Mouse (Mus musculus): Measurements from ENCODE around the gene Lmtk3. TPM values are rescaled to one million over a fixed set of nuclear protein-coding genes. Genes with fewer than 3 reads are reported as not detected.
A peak's percentile ranks its signal among the peaks of the same experiment; 100 is the strongest.

The Lmtk3 gene
- polyA plus RNA-seq, 1 experiment from 2014 or later = 10.6 TPM

DNA sequence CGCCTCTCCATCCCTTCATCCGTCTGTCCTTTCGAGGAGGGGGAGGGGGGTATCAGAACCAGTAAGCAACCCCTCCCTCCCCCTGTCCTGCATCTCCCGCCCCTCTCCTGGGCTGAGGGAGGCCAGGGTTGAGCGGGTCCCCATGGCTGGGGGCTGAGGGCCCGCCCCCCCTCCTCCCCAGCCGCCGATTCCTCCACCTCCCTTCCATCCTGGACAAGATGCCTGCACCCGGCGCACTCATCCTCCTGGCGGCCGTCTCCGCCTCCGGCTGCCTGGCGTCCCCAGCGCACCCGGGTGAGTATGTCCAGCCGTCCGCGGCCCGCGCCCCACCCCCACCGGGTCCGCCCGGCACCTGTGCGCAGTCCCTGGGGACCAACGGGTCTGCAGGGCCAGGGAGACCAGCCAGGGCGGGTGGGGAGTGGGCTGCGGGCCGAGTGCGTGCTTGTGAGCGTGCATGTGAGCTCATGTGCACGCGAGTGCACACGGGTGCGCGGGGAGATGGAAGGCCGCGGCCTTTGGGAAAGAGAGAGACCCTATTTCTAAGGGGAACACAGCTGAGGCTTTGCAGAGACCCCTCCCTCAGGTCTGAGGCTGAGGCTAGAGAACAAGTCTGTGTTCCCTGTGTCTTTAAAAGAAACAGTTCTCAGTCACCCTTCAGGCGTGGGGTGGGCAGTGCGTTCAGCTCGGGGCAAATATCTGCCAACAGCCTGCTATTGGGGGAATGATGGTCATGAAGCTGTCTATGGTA, 2.0 kb downstream of the Lmtk3 start:
- under 1% methylated on average over 37 of the region's 42 CpGs for WGBS
- Histone ChIP-seq H3K4me3 (peak overlapping the region; percentile 87), H3K36me3 (peaks cover 34% of the 10 kb centered on the region), H3K9ac (replicated peaks) (peak overlapping the region; percentile 95), H3K4me2 (replicated peaks) (peak overlapping the region; percentile 73), H3K27ac (replicated peaks) (peak overlapping the region; percentile 93), H3K4me1 (peaks cover 28% of the 10 kb centered on the region), H3K27me3 (peaks cover 15% of the 10 kb centered on the region; the same call in 1 of the 2 replicates), H3K9me3 (no peaks in the 10 kb centered on the region)
- peak; percentile 47 for ATAC-seq (ENCODE audit: low FRiP score, low read depth)

DNA sequence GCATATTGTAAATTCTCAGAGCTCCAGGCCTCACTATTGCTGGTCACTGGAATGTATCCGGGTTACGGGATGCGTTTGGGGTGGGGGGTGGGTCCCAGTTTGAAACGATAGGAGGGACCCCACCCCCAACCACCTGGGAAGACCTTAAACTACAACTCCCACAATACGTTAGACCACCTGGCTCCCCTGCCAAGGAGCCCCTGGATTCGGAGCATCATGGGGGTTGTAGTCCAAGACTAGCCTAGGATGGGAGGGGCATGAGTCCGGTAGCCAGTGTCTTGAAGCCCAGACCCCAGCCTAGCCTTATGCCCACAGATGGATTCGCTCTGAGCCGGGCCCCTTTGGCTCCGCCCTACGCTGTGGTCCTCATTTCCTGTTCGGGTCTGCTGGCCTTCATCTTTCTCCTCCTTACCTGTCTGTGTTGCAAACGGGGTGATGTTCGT, 2.6 kb downstream of the Lmtk3 start:
- H3K36me3 ChIP-seq = peaks cover 40% of the 10 kb centered on the region
- ATAC-seq (ENCODE audit: low FRiP score, low read depth) = peak; percentile 64
- peak overlapping the region; percentile 87 for H3K4me3 ChIP-seq
- H3K4me1 ChIP-seq = peaks cover 28% of the 10 kb centered on the region
- H3K27me3 ChIP-seq = peaks cover 9% of the 10 kb centered on the region; the same call in 1 of the 2 replicates
- peak overlapping the region; percentile 95 for H3K9ac ChIP-seq (replicated peaks)
- H3K9me3 ChIP-seq = no peaks in the 10 kb centered on the region
- H3K4me2 ChIP-seq (replicated peaks) = peak overlapping the region; percentile 73
- H3K27ac ChIP-seq (replicated peaks) = peak overlapping the region; percentile 93
- under 1% methylated on average over 14 of the region's 14 CpGs for WGBS

DNA sequence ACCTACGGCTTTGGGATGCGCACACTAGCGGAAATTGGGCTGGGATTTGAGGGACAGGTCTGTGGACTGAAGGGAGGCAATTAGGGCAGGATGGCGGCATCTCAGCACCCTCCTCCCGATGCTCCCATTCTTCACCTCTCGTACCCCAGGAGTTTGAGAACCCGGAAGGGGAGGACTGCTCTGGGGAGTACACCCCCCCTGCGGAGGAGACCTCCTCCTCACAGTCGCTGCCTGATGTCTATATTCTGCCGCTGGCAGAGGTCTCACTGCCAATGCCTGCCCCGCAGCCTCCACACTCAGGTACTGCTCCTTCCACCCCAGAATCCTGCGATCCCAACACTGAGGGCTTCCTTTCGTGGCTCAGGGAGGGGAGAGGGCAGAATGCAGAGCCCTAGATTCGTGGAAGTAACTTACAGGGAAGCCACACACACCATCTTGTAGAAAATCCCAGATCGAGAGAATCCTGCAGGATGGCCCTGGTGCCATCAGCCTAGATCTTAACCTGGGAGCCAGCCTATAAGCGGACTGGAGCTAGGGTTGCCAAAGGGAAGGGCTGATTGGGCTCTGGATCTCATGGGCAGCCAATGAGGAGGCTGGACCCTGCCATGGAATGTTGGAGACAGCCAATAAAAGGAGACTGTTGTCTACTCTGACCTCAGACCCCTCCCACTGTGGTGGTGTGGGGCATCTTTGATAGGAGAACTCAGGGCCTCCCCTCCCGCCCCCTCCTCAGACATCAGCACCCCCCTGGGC, 3.3 kb downstream of the Lmtk3 start:
- H3K36me3 ChIP-seq = peaks cover 47% of the 10 kb centered on the region
- 7% methylated on average over 17 of the region's 17 CpGs for WGBS
- peak overlapping the region; percentile 95 for H3K9ac ChIP-seq (replicated peaks)

DNA sequence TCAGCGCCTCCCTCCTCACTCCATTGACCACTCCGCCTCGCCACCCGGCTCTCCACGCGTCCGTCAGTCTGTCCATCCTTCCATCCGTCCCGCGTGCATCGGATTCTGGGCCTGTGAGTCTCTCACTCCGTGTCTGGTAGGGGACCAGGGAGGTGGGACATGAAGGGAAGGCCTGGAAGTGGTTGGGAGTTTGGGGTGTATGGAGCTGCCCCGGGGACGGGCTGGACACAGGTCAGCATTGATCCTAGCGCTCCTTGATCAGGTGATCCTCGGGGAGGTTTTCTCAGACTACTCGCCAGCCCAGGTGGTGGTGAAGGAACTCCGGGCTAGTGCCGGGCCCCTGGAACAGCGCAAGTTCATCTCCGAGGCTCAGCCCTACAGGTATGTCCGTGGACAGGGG, 4.1 kb downstream of the Lmtk3 start:
- Histone ChIP-seq H3K9ac (replicated peaks) (no peak overlapping the region), H3K27me3 (peaks cover 6% of the 10 kb centered on the region; the same call in 1 of the 2 replicates), H3K36me3 (peaks cover 55% of the 10 kb centered on the region), H3K9me3 (no peaks in the 10 kb centered on the region), H3K4me3 (peak overlapping the region; percentile 87), H3K4me2 (replicated peaks) (peak overlapping the region; percentile 73), H3K4me1 (peaks cover 28% of the 10 kb centered on the region), H3K27ac (replicated peaks) (no peak overlapping the region)
- 86% methylated on average over 22 of the region's 22 CpGs for WGBS
- no peak for ATAC-seq (ENCODE audit: low FRiP score, low read depth)

More for the DNA sequence above, 3.3 kb downstream of the Lmtk3 start:
- peaks cover 8% of the 10 kb centered on the region; the same call in 1 of the 2 replicates for H3K27me3 ChIP-seq
- no peaks in the 10 kb centered on the region for H3K9me3 ChIP-seq
- H3K4me3 ChIP-seq = peak overlapping the region; percentile 87
- H3K4me2 ChIP-seq (replicated peaks) = peak overlapping the region; percentile 73
- peak; percentile 17 for ATAC-seq (ENCODE audit: low FRiP score, low read depth)
- peak overlapping the region; percentile 93; the same call in 1 of the 2 replicates for H3K27ac ChIP-seq (replicated peaks)
- H3K4me1 ChIP-seq = peaks cover 28% of the 10 kb centered on the region

DNA sequence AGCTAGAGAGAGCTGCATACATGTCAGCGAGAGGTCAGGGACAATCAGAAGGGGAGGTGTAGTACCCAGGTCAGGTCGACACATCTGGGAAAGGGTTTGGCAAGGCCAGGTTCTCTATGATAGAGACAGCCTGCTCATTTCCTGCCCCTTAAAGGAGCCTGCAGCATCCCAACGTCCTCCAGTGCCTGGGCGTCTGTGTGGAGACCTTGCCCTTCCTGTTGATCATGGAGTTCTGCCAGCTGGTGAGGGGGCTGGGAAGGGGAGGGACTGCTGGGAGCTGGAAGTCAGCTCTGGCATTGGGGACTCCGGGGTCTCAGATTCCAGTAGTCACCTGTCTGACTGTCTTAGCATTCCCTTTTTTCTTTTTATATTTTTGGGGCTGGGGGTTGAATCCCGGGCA, 7.2 kb downstream of the Lmtk3 start:
- WGBS = 88% methylated on average over 6 of the region's 6 CpGs
- Histone ChIP-seq H3K4me3 (no peak overlapping the region), H3K27ac (replicated peaks) (no peak overlapping the region), H3K27me3 (peaks cover 17% of the 10 kb centered on the region), H3K4me1 (peaks cover 17% of the 10 kb centered on the region), H3K9ac (replicated peaks) (no peak overlapping the region), H3K4me2 (replicated peaks) (no peak overlapping the region), H3K9me3 (no peaks in the 10 kb centered on the region), H3K36me3 (peaks cover 86% of the 10 kb centered on the region)
- ATAC-seq (ENCODE audit: low FRiP score, low read depth) = no peak

DNA sequence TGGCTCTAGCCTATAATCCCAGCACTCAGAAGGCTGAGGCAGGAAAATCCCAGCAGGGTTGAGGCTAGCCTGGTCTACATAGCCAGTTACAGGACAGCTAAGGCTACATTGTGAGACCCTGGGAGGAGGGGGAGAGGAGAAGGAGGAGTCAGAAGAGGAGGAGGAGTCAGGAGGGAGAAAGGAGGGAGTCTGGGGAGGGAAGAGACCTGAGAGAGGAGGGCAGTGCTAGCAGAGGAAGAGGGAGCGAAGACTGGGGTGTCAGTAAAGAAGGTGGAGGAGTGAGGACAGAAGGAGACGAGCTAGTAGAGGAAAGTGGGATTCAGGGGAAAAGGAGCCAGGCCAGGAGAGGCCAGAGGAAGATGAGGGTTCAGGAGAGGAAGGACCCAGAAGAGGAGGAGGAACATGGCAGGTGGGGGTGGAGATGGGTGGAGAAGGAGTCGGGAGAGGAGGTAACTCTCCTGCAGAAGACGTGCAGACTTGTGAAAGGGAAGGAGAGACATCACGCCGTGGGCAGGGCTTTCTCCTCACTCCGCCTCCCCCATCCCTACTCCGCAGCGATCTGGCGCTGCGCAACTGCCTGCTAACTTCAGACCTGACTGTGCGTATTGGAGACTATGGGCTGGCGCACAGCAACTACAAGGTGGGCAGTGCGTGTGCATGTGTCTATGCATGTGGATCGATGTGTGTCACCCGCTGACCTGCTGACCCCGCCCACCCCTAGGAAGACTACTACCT, 8.4 kb downstream of the Lmtk3 start:
- peaks cover 10% of the 10 kb centered on the region for H3K4me1 ChIP-seq
- ATAC-seq (ENCODE audit: low FRiP score, low read depth) = no peak
- WGBS = 72% methylated on average over 17 of the region's 17 CpGs
- no peak overlapping the region for H3K9ac ChIP-seq (replicated peaks)
- no peak overlapping the region for H3K4me2 ChIP-seq (replicated peaks)
- H3K9me3 ChIP-seq = no peaks in the 10 kb centered on the region
- H3K4me3 ChIP-seq = no peak overlapping the region
- H3K27me3 ChIP-seq = peaks cover 29% of the 10 kb centered on the region
- H3K36me3 ChIP-seq = peaks cover 97% of the 10 kb centered on the region
- no peak overlapping the region for H3K27ac ChIP-seq (replicated peaks)

DNA sequence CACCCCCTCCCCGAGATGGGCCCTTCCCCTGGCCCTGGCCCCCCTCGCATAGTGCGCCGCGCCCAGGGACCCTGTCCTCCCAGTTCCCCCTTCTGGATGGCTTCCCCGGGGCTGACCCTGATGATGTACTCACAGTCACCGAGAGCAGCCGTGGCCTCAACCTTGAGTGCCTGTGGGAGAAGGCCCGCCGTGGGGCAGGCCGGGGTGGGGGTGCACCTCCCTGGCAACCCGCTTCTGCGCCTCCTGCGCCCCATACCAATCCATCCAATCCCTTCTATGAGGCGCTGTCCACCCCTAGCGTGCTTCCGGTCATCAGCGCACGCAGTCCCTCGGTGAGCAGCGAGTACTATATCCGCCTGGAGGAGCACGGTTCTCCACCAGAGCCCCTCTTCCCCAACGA, 9.7 kb downstream of the Lmtk3 start:
- WGBS = 85% methylated on average over 24 of the region's 24 CpGs
- Histone ChIP-seq H3K27me3 (peaks cover 42% of the 10 kb centered on the region), H3K9me3 (no peaks in the 10 kb centered on the region), H3K4me2 (replicated peaks) (no peak overlapping the region), H3K27ac (replicated peaks) (no peak overlapping the region), H3K36me3 (peaks cover 87% of the 10 kb centered on the region), H3K4me3 (no peak overlapping the region), H3K4me1 (peaks cover 15% of the 10 kb centered on the region), H3K9ac (replicated peaks) (no peak overlapping the region)
- no peak for ATAC-seq (ENCODE audit: low FRiP score, low read depth)

DNA sequence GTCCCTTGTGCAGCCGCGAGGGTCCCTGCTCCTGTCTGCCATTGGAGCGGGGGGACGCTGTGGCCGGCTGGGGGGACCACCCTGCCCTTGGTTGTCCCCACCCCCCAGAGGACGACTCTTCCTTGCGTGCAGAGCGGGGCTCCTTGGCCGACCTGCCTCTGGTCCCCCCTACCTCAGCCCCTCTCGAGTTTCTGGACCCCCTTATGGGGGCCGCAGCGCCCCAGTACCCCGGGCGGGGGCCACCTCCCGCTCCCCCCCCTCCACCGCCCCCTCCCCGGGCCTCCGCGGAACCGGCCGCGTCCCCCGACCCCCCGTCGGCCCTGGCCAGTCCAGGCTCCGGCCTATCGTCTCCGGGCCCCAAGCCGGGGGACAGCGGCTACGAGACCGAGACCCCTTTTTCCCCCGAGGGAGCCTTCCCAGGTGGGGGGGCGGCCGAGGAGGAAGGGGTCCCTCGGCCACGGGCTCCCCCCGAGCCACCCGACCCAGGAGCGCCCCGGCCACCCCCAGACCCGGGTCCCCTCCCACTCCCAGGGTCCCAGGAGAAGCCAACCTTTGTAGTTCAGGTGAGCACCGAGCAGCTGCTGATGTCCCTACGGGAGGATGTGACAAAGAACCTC, 10.5 kb downstream of the Lmtk3 start:
- peaks cover 24% of the 10 kb centered on the region for H3K4me1 ChIP-seq
- WGBS = 89% methylated on average over 30 of the region's 44 CpGs
- no peak overlapping the region for H3K4me3 ChIP-seq
- no peak overlapping the region for H3K4me2 ChIP-seq (replicated peaks)
- H3K27me3 ChIP-seq = peaks cover 50% of the 10 kb centered on the region
- peaks cover 79% of the 10 kb centered on the region for H3K36me3 ChIP-seq
- no peaks in the 10 kb centered on the region for H3K9me3 ChIP-seq
- ATAC-seq (ENCODE audit: low FRiP score, low read depth) = no peak
- H3K9ac ChIP-seq (replicated peaks) = no peak overlapping the region
- no peak overlapping the region for H3K27ac ChIP-seq (replicated peaks)

DNA sequence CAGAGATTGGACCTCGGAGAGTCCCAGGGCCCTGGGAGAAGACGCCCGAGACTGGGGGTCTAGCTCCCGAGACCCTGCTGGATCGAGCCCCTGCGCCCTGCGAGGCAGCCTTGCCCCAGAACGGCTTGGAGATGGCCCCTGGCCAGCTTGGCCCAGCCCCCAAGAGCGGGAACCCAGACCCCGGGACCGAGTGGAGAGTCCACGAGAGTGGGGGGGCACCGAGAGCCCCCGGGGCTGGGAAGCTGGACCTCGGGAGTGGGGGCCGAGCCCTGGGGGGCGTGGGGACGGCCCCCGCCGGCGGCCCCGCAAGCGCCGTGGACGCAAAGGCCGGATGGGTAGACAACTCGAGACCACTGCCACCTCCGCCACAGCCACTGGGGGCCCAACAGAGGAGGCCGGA, 11.4 kb downstream of the Lmtk3 start:
- no peak overlapping the region for H3K9ac ChIP-seq (replicated peaks)
- H3K27ac ChIP-seq (replicated peaks) = no peak overlapping the region
- no peaks in the 10 kb centered on the region for H3K9me3 ChIP-seq
- peaks cover 55% of the 10 kb centered on the region for H3K27me3 ChIP-seq
- ATAC-seq (ENCODE audit: low FRiP score, low read depth) = no peak
- peaks cover 24% of the 10 kb centered on the region for H3K4me1 ChIP-seq
- H3K4me3 ChIP-seq = no peak overlapping the region
- H3K36me3 ChIP-seq = peaks cover 73% of the 10 kb centered on the region
- no peak overlapping the region for H3K4me2 ChIP-seq (replicated peaks)
- WGBS = 95% methylated on average over 29 of the region's 29 CpGs

DNA sequence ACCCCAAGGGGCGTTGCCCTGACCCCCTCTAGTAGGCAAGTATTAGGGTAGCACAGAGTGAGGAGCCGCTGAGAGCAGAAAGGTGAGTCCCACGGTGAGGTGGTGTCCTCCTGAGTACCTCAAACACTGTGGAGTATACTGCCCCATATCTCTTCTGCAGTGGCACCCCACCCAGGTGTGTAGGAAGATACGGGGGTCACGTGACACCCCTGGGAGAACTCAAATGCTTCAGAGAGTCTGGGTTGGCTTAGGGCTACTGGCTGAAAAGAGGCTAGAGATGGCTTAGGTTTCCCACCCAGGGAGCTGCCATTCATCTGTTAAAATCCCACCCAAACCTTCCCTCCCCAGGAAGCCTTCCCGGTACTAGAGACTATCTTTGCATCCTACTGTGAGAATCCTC, 13.4 kb downstream of the Lmtk3 start:
- peak overlapping the region; percentile 60; the same call in 1 of the 2 replicates for H3K4me2 ChIP-seq (replicated peaks)
- peak overlapping the region; percentile 44; the same call in 1 of the 2 replicates for H3K9ac ChIP-seq (replicated peaks)

More for the DNA sequence above, 13.4 kb downstream of the Lmtk3 start:
- Histone ChIP-seq H3K27ac (replicated peaks) (no peak overlapping the region), H3K4me3 (peak overlapping the region; percentile 38; the same call in 1 of the 2 replicates), H3K4me1 (peaks cover 31% of the 10 kb centered on the region), H3K27me3 (peaks cover 62% of the 10 kb centered on the region), H3K36me3 (peaks cover 64% of the 10 kb centered on the region), H3K9me3 (no peaks in the 10 kb centered on the region)
- 39% methylated on average over 6 of the region's 6 CpGs for WGBS
- no peak for ATAC-seq (ENCODE audit: low FRiP score, low read depth)

Data from midbrain, embryonic 12.5 days (tissue).